Mouse (Mus musculus): ENCODE measurements around the gene Sash1. TPM values are rescaled to one million over a fixed set of nuclear protein-coding genes. Genes with fewer than 3 reads are reported as not detected.

The Sash1 gene
- polyA plus RNA-seq, 1 experiment from 2014 or later: 5.9 TPM

DNA sequence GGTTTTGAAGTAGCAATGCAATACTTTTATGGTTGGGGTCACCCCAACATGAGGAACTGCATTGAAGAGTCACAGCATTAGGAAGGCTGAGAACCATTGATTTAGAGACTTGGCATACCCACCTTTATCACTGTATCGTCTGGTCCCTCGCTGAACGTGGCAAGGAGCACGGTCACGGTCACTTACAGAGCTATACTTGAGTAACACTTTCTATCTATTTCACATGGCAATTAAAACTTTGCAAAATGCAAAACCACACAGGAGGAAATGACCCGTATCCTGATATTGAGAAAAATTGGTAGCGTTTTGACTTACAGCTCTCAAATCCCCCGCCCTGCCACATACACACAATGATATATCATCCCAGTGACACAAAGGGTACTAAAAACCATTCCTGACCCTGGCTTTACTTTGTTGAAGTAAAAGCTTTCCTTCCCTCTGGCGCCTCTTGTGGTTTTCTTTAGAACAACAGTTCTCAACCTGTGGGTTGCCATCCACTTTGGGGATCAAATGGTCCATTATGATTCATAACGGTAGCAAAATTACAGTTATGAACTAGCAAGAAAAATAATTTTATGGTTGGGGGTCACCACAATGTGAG, 119.8 kb downstream of the Sash1 start:
- no peak for ATAC-seq (ENCODE audit: insufficient number of reproducible peaks, insufficient read depth, low FRiP score, low TSS enrichment, low read depth)
- H3K27ac ChIP-seq: no peak overlapping the region
- no peak overlapping the region for H3K4me3 ChIP-seq
- H3K9ac ChIP-seq: no peak overlapping the region
- peaks cover 10% of the 10 kb centered on the region for H3K36me3 ChIP-seq
- WGBS: 78% methylated on average over 10 of the region's 10 CpGs
- 0 out of 2 replicates have a peak, but pooled peaks cover 2% of the 10 kb centered on the region for H3K9me3 ChIP-seq
- no peak overlapping the region for H3K4me2 ChIP-seq
- peaks cover 27% of the 10 kb centered on the region for H3K4me1 ChIP-seq
- no peaks in the 10 kb centered on the region for H3K27me3 ChIP-seq

- Histone ChIP-seq H3K4me3 (peak overlapping the region; percentile 40), H3K9me3 (no peaks in the 10 kb centered on the region), H3K4me1 (peaks cover 52% of the 10 kb centered on the region), H3K27me3 (no peaks in the 10 kb centered on the region), H3K27ac (peak overlapping the region; percentile 86), H3K4me2 (peak overlapping the region; percentile 62), H3K9ac (peak overlapping the region; percentile 49; the same call in 1 of the 2 replicates), H3K36me3 (no peaks in the 10 kb centered on the region)
- no peak for ATAC-seq (ENCODE audit: insufficient number of reproducible peaks, insufficient read depth, low FRiP score, low TSS enrichment, low read depth)
- WGBS: 13% methylated on average over 12 of the region's 12 CpGs
Measured at GRCm38 (mm10) chr10:8762771-8763170, 123.1 kb downstream of the Sash1 start.

GRCm38 (mm10) chr10:8762209-8762701, 123.6 kb downstream of the Sash1 start:
- no peaks in the 10 kb centered on the region for H3K9me3 ChIP-seq
- peaks cover 57% of the 10 kb centered on the region for H3K4me1 ChIP-seq
- H3K9ac ChIP-seq: peak overlapping the region; percentile 67
- no peaks in the 10 kb centered on the region for H3K36me3 ChIP-seq
- peak overlapping the region; percentile 40 for H3K4me3 ChIP-seq
- peak overlapping the region; percentile 86 for H3K27ac ChIP-seq
- ATAC-seq (ENCODE audit: insufficient number of reproducible peaks, insufficient read depth, low FRiP score, low TSS enrichment, low read depth): 0 out of 2 replicates have a peak, but pooled peaks have one; percentile 26
- H3K4me2 ChIP-seq: peak overlapping the region; percentile 62
- 3% methylated on average over 14 of the region's 14 CpGs for WGBS
- no peaks in the 10 kb centered on the region for H3K27me3 ChIP-seq

GRCm38 (mm10) chr10:8761656-8762055, 124.2 kb downstream of the Sash1 start:
- peak overlapping the region; percentile 86 for H3K27ac ChIP-seq
- WGBS: 24% methylated on average over 9 of the region's 9 CpGs
- no peak for ATAC-seq (ENCODE audit: insufficient number of reproducible peaks, insufficient read depth, low FRiP score, low TSS enrichment, low read depth)
- H3K36me3 ChIP-seq: no peaks in the 10 kb centered on the region
- no peaks in the 10 kb centered on the region for H3K27me3 ChIP-seq
- H3K9me3 ChIP-seq: no peaks in the 10 kb centered on the region
- H3K4me3 ChIP-seq: peak overlapping the region; percentile 40
- H3K4me1 ChIP-seq: peaks cover 63% of the 10 kb centered on the region
- H3K9ac ChIP-seq: peak overlapping the region; percentile 67
- peak overlapping the region; percentile 62 for H3K4me2 ChIP-seq

DNA sequence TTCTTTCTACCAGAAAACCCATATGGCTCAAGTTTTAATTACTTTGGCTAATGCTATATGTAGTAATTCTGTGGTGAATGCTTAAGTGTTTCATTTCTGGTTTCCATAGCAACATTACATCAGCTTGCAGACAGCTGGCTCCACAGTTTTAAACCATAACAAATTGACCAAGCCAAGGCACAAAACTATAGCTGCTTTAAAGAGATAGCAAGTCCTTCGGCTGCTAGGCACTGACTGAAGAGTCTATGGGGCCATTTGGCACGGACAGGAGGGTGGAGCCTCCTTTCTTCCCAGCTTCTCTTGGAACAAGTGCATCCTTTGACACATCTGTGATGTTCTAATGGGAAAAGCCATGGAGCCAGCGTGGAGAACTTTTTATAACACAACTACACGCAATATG, 125.3 kb downstream of the Sash1 start:
- Histone ChIP-seq H3K9ac (peak overlapping the region; percentile 44; the same call in 1 of the 2 replicates), H3K4me2 (peak overlapping the region; percentile 62), H3K4me3 (peak overlapping the region; percentile 40), H3K4me1 (peaks cover 71% of the 10 kb centered on the region), H3K27me3 (no peaks in the 10 kb centered on the region), H3K9me3 (no peaks in the 10 kb centered on the region), H3K27ac (peak overlapping the region; percentile 86), H3K36me3 (no peaks in the 10 kb centered on the region)
- WGBS: 12% methylated on average over 4 of the region's 4 CpGs
- ATAC-seq (ENCODE audit: insufficient number of reproducible peaks, insufficient read depth, low FRiP score, low TSS enrichment, low read depth): no peak

DNA sequence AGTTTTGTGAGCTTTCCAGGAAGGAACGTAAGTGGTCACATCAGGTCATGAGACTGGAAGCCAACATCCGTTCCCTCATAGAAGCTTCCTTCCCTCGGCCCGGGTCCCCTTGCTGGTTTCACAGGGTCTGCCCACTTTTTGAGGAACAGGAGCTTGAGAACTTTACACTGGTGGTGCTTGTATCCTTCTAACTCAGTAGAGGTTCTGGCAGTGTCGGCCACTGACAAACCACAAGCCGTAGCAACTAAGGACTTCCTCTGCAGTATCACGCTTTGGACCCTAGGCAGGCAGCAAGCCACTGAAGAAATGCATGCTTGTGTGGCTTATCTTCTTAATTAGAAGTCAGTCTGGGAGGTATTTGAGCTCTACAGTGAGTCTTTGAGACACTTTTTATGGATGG, 126.6 kb downstream of the Sash1 start:
- ATAC-seq (ENCODE audit: insufficient number of reproducible peaks, insufficient read depth, low FRiP score, low TSS enrichment, low read depth): no peak
- Histone ChIP-seq H3K4me3 (no peak overlapping the region), H3K27me3 (no peaks in the 10 kb centered on the region), H3K4me2 (peak overlapping the region; percentile 20), H3K9ac (no peak overlapping the region), H3K27ac (peak overlapping the region; percentile 33; the same call in 1 of the 2 replicates), H3K9me3 (no peaks in the 10 kb centered on the region), H3K36me3 (peaks cover 9% of the 10 kb centered on the region; the same call in 1 of the 2 replicates), H3K4me1 (peaks cover 71% of the 10 kb centered on the region)
- WGBS: 85% methylated on average over 7 of the region's 7 CpGs

DNA sequence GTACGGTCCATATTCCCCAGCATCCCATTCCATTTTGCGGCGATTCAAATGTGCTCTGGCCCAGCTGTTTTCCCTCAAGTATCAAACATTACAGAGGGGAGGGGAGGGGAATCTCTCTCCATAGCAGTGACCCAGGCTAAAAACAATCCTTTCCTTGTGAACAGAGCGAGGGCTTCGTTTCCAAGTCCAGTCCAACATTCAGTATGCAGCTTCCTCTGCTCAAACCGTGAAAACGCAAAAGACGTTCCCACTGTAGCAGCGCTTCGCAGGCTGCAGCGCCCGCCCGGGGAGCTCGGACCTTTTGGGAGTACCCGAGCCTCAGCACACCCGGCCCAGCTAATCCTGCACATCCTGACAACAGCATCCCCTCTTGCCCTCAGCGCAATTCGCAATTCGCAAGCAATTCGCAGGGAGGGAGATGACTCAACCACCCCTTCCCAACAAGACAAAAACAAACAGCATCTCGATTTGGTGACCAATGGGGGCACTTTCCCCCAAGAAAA, 128.4 kb downstream of the Sash1 start:
- Histone ChIP-seq H3K4me3 (peak overlapping the region; percentile 24), H3K27me3 (no peaks in the 10 kb centered on the region), H3K9ac (peak overlapping the region; percentile 32), H3K9me3 (no peaks in the 10 kb centered on the region), H3K4me1 (peaks cover 66% of the 10 kb centered on the region), H3K4me2 (peak overlapping the region; percentile 57), H3K27ac (peak overlapping the region; percentile 87), H3K36me3 (peaks cover 26% of the 10 kb centered on the region)
- ATAC-seq (ENCODE audit: insufficient number of reproducible peaks, insufficient read depth, low FRiP score, low TSS enrichment, low read depth): no peak
- WGBS: 7% methylated on average over 21 of the region's 21 CpGs

- Histone ChIP-seq H3K4me1 (peaks cover 61% of the 10 kb centered on the region), H3K36me3 (peaks cover 28% of the 10 kb centered on the region), H3K27ac (peak overlapping the region; percentile 87), H3K9me3 (no peaks in the 10 kb centered on the region), H3K9ac (peak overlapping the region; percentile 37; the same call in 1 of the 2 replicates), H3K4me2 (peak overlapping the region; percentile 57), H3K4me3 (peak overlapping the region; percentile 24; the same call in 1 of the 2 replicates), H3K27me3 (no peaks in the 10 kb centered on the region)
- 52% methylated on average over 11 of the region's 11 CpGs for WGBS
- no peak for ATAC-seq (ENCODE audit: insufficient number of reproducible peaks, insufficient read depth, low FRiP score, low TSS enrichment, low read depth)
Measured at GRCm38 (mm10) chr10:8756604-8757354, 129.1 kb downstream of the Sash1 start.

DNA sequence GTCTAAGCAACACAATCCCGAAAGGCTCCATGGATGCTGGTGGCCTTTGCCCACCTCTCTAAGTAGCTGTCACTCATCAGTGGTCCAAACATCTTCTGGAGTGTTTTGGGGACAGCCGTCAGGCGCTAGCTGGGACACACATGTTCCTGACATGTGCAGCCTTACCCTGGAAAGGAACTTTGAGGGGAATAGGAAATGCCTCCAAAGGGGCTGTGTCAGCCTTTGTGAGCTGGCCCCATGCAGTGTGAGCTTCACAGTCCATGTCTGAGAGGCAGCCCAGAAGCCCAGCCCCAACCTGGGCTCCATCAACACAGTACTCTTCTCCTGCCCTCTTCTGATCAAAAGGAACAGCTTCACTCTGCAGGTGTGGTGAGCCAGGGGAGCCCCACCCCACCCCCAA, 132.5 kb downstream of the Sash1 start:
- ATAC-seq (ENCODE audit: insufficient number of reproducible peaks, insufficient read depth, low FRiP score, low TSS enrichment, low read depth): no peak

DNA sequence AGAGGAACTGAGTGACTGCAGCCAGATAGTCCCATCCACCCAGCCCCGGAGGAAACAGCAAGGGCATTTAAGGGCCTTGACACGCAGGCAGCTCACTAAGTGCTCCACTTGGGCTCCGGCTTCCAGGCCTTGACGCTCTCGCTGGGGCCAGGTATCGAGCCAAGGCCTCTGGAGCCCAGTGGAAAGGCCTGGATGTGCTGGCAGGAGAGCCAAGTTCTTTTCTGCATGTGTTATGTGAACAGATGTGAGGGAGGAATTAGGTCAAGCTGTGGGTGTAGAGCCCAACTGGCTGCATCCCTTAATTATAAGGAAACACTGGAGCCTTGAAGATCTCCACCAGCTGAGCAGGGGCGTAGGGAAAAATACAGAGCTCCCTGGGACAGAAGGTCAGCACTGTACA, 133.4 kb downstream of the Sash1 start:
- Histone ChIP-seq H3K4me1 (peaks cover 30% of the 10 kb centered on the region), H3K4me3 (no peak overlapping the region), H3K4me2 (no peak overlapping the region), H3K27ac (no peak overlapping the region), H3K9me3 (no peaks in the 10 kb centered on the region), H3K9ac (no peak overlapping the region), H3K36me3 (peaks cover 51% of the 10 kb centered on the region), H3K27me3 (no peaks in the 10 kb centered on the region)
- WGBS: 83% methylated on average over 7 of the region's 7 CpGs
- no peak for ATAC-seq (ENCODE audit: insufficient number of reproducible peaks, insufficient read depth, low FRiP score, low TSS enrichment, low read depth)

More for the DNA sequence above, 132.5 kb downstream of the Sash1 start:
- no peak overlapping the region for H3K27ac ChIP-seq
- no peak overlapping the region for H3K4me2 ChIP-seq
- H3K4me3 ChIP-seq: no peak overlapping the region
- peaks cover 35% of the 10 kb centered on the region for H3K4me1 ChIP-seq
- no peaks in the 10 kb centered on the region for H3K9me3 ChIP-seq
- no peak overlapping the region for H3K9ac ChIP-seq
- peaks cover 44% of the 10 kb centered on the region for H3K36me3 ChIP-seq
- no peaks in the 10 kb centered on the region for H3K27me3 ChIP-seq
- 81% methylated on average over 3 of the region's 3 CpGs for WGBS

DNA sequence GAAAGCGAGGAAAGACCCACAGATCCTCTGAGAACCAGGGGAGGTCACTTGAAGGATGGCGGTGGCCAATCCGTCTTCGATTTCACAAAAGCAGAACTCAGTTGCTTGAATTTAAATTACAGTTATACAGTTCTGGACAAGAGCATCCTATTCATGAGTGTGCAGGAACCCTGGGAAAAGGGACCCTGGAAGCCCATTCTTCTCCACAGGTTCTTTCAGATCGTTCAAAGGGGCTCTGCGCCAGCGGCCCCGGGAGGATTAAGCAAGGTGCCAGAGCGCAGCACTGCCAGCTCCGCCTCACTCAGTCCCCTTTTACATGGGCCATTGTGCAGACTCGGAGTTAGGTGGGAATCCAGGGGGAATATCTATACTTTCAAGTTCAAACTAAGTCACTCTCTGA, 136.3 kb downstream of the Sash1 start:
- H3K4me2 ChIP-seq: no peak overlapping the region
- H3K4me1 ChIP-seq: peaks cover 18% of the 10 kb centered on the region
- peaks cover 56% of the 10 kb centered on the region for H3K36me3 ChIP-seq
- no peak overlapping the region for H3K4me3 ChIP-seq
- no peak overlapping the region for H3K9ac ChIP-seq
- H3K27me3 ChIP-seq: no peaks in the 10 kb centered on the region
- no peak overlapping the region for H3K27ac ChIP-seq
- no peaks in the 10 kb centered on the region for H3K9me3 ChIP-seq
- 84% methylated on average over 11 of the region's 11 CpGs for WGBS
- ATAC-seq (ENCODE audit: insufficient number of reproducible peaks, insufficient read depth, low FRiP score, low TSS enrichment, low read depth): no peak

All from embryonic facial prominence, embryonic 13.5 days (tissue).